Mouse (Mus musculus) G1E (cell line): ENCODE measurements around the gene Gm28230.

Experiments used
- CTCF ChIP-seq: IDR thresholded peaks from 2 replicates; pipeline ENCODE4 v1.5.1; 2012; ENCODE audit warnings: low read depth, low read length, inconsistent platforms, mixed read lengths
- GATA1 ChIP-seq: IDR thresholded peaks from 2 replicates; pipeline ENCODE4 v1.6.1; 2012; ENCODE audit warnings: borderline replicate concordance, low read length, inconsistent platforms, mixed read lengths
- TAL1 ChIP-seq: conservative IDR thresholded peaks from 2 replicates; pipeline ENCODE4 v1.6.1; 2012; ENCODE audit warnings: low read depth, low read length, inconsistent platforms, mixed read lengths

DNA sequence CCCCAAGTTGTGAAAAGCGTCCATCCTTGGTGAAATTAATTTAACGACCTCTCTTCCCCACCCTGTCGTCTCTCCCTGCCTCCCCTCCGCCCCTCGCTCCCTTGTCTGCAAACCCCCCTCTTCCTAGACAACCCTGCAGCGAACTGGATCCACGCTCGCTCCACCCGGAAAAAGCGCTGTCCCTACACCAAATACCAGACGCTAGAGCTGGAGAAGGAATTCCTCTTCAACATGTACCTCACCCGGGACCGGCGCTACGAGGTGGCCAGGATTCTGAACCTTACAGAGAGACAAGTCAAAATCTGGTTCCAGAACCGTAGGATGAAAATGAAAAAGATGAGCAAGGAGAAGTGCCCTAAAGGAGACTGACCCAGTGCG, 27.5 kb upstream of the Gm28230 start:
- TF ChIP-seq GATA1: no peak
- no peak for TF ChIP-seq TAL1
- no peak for TF ChIP-seq CTCF
